Mouse (Mus musculus): Measurements from ENCODE around the gene Clec14a.
"Not testable (repeated sequence)": the region's sequence is repeated elsewhere in the genome, so short reads cannot be mapped to it uniquely, and the experiment has no call there.

Clec14a gene

GRCm38 (mm10) chr12:58268563-58269501, at the start of gene Clec14a:
Gene Clec14a, minus strand, starts transcription at chr12:58269290.
- peak in 1 of 2 experiments; percentile 13 for DNase-seq (ENCODE audit: low spot score in 2 of 2)

- no peak for DNase-seq (ENCODE audit: low spot score in 2 of 2)
Measured at GRCm38 (mm10) chr12:58307835-58308234, 38.7 kb upstream of the Clec14a start.

GRCm38 (mm10) chr12:58306402-58306801, 37.3 kb upstream of the Clec14a start:
- DNase-seq (ENCODE audit: low spot score in 2 of 2): not testable (repeated sequence)

- DNase-seq (ENCODE audit: low spot score in 2 of 2): no peak
Measured at GRCm38 (mm10) chr12:58305567-58305966, 36.5 kb upstream of the Clec14a start.

GRCm38 (mm10) chr12:58296980-58297379, 27.9 kb upstream of the Clec14a start:
- DNase-seq (ENCODE audit: low spot score in 2 of 2): no peak

- DNase-seq (ENCODE audit: low spot score in 2 of 2): no peak
Measured at GRCm38 (mm10) chr12:58285912-58286311, 16.8 kb upstream of the Clec14a start.

GRCm38 (mm10) chr12:58270520-58270919, 1.4 kb upstream of the Clec14a start:
- DNase-seq (ENCODE audit: low spot score in 2 of 2): no peak

GRCm38 (mm10) chr12:58269505-58269904, 415 bp upstream of the Clec14a start:
- no peak for DNase-seq (ENCODE audit: low spot score in 2 of 2)

- DNase-seq (ENCODE audit: low spot score in 2 of 2): no peak
Measured at GRCm38 (mm10) chr12:58268186-58268562, 916 bp downstream of the Clec14a start.

- DNase-seq (ENCODE audit: low spot score in 2 of 2): no peak
Measured at GRCm38 (mm10) chr12:58267779-58268178, 1.3 kb downstream of the Clec14a start.

GRCm38 (mm10) chr12:58251901-58252300, 17.2 kb downstream of the Clec14a start:
- DNase-seq (ENCODE audit: low spot score in 2 of 2): no peak

GRCm38 (mm10) chr12:58232489-58232888, 36.6 kb downstream of the Clec14a start:
- DNase-seq (ENCODE audit: low spot score in 2 of 2): no peak

GRCm38 (mm10) chr12:58225644-58226043, 43.4 kb downstream of the Clec14a start:
- DNase-seq (ENCODE audit: low spot score in 2 of 2): no peak

- no peak for DNase-seq (ENCODE audit: low spot score in 2 of 2)
Measured at GRCm38 (mm10) chr12:58219078-58219477, 50.0 kb downstream of the Clec14a start.

GRCm38 (mm10) chr12:58216218-58216617, 52.9 kb downstream of the Clec14a start:
- no peak for DNase-seq (ENCODE audit: low spot score in 2 of 2)
